Comparison of ENCODE assay signal across 23 mouse cellular contexts in the genomic region with DNA sequence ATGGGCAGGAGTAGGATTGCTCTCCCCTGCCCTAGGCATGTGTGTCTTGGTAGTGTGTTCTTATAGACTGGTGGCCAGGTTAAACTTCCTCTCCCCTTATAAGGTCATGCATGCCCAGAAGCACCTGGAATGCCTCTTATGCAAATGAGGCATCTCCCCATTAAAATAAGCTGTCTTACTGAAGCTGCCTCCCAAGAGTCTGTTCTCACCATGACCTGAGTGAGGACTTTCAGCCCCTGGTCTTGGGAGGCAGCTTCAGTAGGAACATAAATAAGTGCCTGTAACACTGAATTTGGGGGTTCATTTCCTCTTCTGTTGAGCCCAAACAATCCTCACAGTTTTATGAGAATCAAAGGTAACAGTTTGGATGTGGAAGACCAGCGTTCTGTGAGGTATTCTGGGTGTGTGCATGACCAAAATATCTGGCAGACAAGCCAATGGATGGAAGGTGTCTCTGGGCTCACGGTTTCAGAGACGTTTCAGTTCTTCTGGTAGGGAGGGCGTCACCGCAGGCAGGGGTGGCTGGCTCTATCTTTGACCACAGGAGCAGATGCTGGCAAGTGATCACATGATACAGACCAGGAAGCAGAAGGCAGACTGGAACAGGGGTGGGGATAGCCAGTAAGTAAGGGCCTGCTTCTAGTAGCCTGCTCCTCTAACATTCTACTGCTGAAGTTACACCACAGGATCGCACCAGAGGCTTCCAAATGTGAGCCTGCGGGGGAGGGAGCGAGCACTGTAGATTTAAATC.
"Had no signal": no experiment of that assay in that cellular context is flagged by ENCODE, and none has a peak within 500 bp of the region (broad histone marks: within the 10 kb centered on the region; RNA-seq: fewer than 3 reads in every experiment).

No protein-coding gene starts in this region.

- H3K4me3 ChIP-seq: limb, embryonic 12.5 days; limb, embryonic 15.5 days; lung, embryonic 15.5 days; midbrain, embryonic 12.5 days; neural tube, embryonic 12.5 days; neural tube, embryonic 15.5 days had no signal

- ATAC-seq: midbrain, embryonic 16.5 days had no signal

- H3K9ac ChIP-seq: limb, embryonic 12.5 days; limb, embryonic 15.5 days; liver, embryonic 14.5 days; lung, embryonic 15.5 days; midbrain, embryonic 12.5 days; neural tube, embryonic 12.5 days; neural tube, embryonic 15.5 days had no signal

- H3K4me1 ChIP-seq: neural tube, embryonic 12.5 days had no signal

- DNase-seq: kidney, adult 18-20 months; kidney, adult 9 months; kidney, postnatal 14 days; kidney, postnatal 4 days; left cerebral cortex, postnatal 4 days; lung, adult 18-20 months; lung, postnatal 10 days; lung, postnatal 36 days; right cerebral cortex, adult 18-20 months; right cerebral cortex, postnatal 14 days; right cerebral cortex, postnatal 4 days; thymus, adult 2 months; thymus, postnatal 14 days; thymus, postnatal 4 days had no signal

- H3K27me3 ChIP-seq: limb, embryonic 12.5 days; limb, embryonic 15.5 days; lung, embryonic 15.5 days; midbrain, embryonic 12.5 days; neural tube, embryonic 12.5 days; neural tube, embryonic 15.5 days had no signal

- H3K27ac ChIP-seq: limb, embryonic 12.5 days; limb, embryonic 15.5 days; liver, embryonic 14.5 days; lung, embryonic 15.5 days; midbrain, embryonic 12.5 days; neural tube, embryonic 12.5 days; neural tube, embryonic 15.5 days; stomach, postnatal 0 days had no signal

- H3K4me2 ChIP-seq: limb, embryonic 12.5 days; limb, embryonic 15.5 days; lung, embryonic 15.5 days; midbrain, embryonic 12.5 days; neural tube, embryonic 12.5 days; neural tube, embryonic 15.5 days had no signal

- H3K9me3 ChIP-seq: limb, embryonic 12.5 days; limb, embryonic 15.5 days; lung, embryonic 15.5 days; midbrain, embryonic 12.5 days; neural tube, embryonic 12.5 days; neural tube, embryonic 15.5 days had no signal
